Mouse (Mus musculus): ENCODE results near the gene Kmt2e. TPM values are rescaled to one million over a fixed set of nuclear protein-coding genes. Genes with fewer than 3 reads are reported as not detected.

The Kmt2e gene
- total and polyA plus RNA-seq, 3 experiments: 16.2 to 75.6 (median 29.3) TPM

DNA sequence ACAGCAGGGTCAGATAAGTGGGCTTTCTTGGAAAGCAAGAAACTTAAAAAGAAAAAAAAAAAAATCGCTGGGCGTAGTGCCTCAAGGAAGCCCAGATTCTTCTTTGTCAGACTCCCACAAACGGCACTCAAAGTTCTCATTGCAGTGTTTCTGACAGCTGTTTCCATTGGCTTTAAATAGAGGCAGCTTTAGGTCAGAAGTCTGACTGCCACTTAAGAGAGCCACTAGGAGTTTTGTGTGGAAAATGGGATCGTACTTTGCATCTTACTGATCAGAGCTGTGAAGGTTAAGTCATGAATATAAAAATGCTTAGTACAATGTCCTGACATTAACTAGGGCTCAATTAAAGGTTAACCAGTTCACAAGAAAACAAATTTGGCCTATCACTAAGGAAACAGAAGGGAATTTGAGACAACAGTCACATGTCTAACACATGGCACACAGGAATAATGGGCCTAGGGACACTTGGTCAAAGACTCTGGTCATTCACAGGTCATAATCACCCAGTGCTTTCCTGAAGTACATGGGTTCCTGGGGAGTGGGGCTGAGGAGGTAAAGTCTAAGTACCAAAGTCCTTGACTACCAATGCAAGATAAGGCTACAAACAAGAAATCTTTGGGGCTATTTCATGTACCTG lies 19.6 kb upstream of the Kmt2e start:
- no peak overlapping the region for H3K27ac ChIP-seq (ENCODE audit: control insufficient read depth, low read depth, low read length)
- H3K4me3 ChIP-seq (ENCODE audit: control insufficient read depth in 1 of 2, insufficient read depth in 1 of 2, low read depth in 2 of 2, low read length in 2 of 2): no peak overlapping the region
- H3K9me3 ChIP-seq (replicated peaks; ENCODE audit: insufficient read depth, low read length): no peaks in the 10 kb centered on the region
- peaks cover 5% of the 10 kb centered on the region for H3K79me2 ChIP-seq (ENCODE audit: control insufficient read depth, insufficient read depth, low read length, poor library complexity)
- no peak overlapping the region for H3K9ac ChIP-seq (ENCODE audit: control insufficient read depth, low read depth, low read length, poor library complexity, severe bottlenecking)
- H3K27me3 ChIP-seq (ENCODE audit: control insufficient read depth in 1 of 2, insufficient read depth in 2 of 2, low read length in 2 of 2): no peaks in the 10 kb centered on the region
- peaks cover 0 to 27% of the 10 kb centered on the region in 2 experiments; a peak in 2 of 4 replicates for H3K36me3 ChIP-seq (ENCODE audit: control insufficient read depth in 1 of 2, insufficient read depth in 2 of 2, low read length in 2 of 2)
- no peak for DNase-seq (ENCODE audit: low read depth, low spot score)
- TF ChIP-seq TAL1 (IDR thresholded peaks at IDR 0.05; ENCODE audit: low read length) (no peak), MXI1 (IDR thresholded peaks at IDR 0.05; ENCODE audit: low read depth, low read length) (no peak), ZKSCAN1 (IDR thresholded peaks at IDR 0.05; ENCODE audit: low read depth, low read length) (no peak), HCFC1 (IDR thresholded peaks at IDR 0.05; ENCODE audit: low read depth, low read length) (no peak), USF1 (IDR thresholded peaks at IDR 0.05; ENCODE audit: low read depth, low read length) (no peak), RCOR1 (IDR thresholded peaks at IDR 0.05; ENCODE audit: low read depth, low read length) (no peak), ETS1 (IDR thresholded peaks at IDR 0.05; ENCODE audit: low read depth, low read length) (no peak), NRF1 (IDR thresholded peaks at IDR 0.05; ENCODE audit: insufficient read depth, low read depth, low read length, poor library complexity, severe bottlenecking) (no peak), POLR2AphosphoS2 (IDR thresholded peaks at IDR 0.05; ENCODE audit: low read length) (no peak), SIN3A (IDR thresholded peaks at IDR 0.05; ENCODE audit: low read length) (no peak), BHLHE40 (IDR thresholded peaks at IDR 0.05; ENCODE audit: borderline replicate concordance, low read depth, low read length) (no peak), UBTF (IDR thresholded peaks at IDR 0.05; ENCODE audit: borderline replicate concordance, insufficient read depth, low read depth, low read length) (no peak), MAFK (IDR thresholded peaks at IDR 0.05; ENCODE audit: borderline replicate concordance, low read depth, low read length) (no peak), RAD21 (IDR thresholded peaks at IDR 0.05; ENCODE audit: low read depth, low read length) (no peak), USF2 (IDR thresholded peaks at IDR 0.05; ENCODE audit: borderline replicate concordance in 1 of 2, insufficient read depth in 1 of 2, low read depth in 1 of 2, low read length in 2 of 2) (no peak), TBP (IDR thresholded peaks at IDR 0.05; ENCODE audit: low read depth, low read length) (no peak), JUND (IDR thresholded peaks at IDR 0.05; ENCODE audit: low read depth, low read length) (no peak)
- peaks cover 8 to 14% of the 10 kb centered on the region in 2 experiments for H3K4me1 ChIP-seq (ENCODE audit: control insufficient read depth in 1 of 2, insufficient read depth in 2 of 2, low read length in 2 of 2)

DNA sequence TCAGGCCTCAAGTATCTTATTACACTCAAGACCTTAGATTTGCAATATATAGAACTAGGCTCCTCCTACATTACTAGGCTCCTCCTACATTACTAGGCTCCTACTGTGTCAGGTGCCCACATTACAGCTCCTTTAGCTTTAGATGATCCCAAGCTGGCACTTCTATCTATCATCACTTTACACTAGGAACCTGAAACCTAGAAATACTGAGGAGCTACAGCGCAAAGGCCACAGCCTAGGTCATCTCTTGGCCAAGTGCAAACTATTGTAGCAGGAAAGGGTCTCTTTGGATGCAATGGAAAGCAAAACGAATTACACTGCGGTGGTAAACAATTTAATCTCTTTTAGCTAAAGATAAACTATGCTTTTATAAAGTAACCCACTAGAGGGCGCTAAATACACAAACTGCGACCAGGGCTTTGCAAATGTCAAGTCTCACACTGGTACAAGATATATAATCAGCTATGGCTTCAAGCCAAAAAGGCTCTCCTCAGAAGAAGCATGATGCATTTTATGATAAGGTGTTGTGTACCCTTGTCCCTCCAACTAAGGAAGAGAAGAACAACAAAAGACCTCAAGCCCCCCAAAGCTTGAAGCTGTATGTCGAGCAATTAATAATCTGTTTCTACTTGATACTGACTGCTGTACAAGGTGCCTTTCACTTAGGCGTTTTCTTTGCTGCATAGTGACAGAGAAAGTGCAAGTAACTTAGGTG lies 18.5 kb upstream of the Kmt2e start:
- Histone ChIP-seq H3K4me3 (ENCODE audit: control insufficient read depth in 1 of 2, insufficient read depth in 1 of 2, low read depth in 2 of 2, low read length in 2 of 2) (peak overlapping the region; percentile 45 to 52), H3K79me2 (ENCODE audit: control insufficient read depth, insufficient read depth, low read length, poor library complexity) (peaks cover 5% of the 10 kb centered on the region), H3K27me3 (ENCODE audit: control insufficient read depth in 1 of 2, insufficient read depth in 2 of 2, low read length in 2 of 2) (no peaks in the 10 kb centered on the region), H3K9me3 (replicated peaks; ENCODE audit: insufficient read depth, low read length) (no peaks in the 10 kb centered on the region), H3K27ac (ENCODE audit: control insufficient read depth, low read depth, low read length) (peak overlapping the region; percentile 33), H3K36me3 (ENCODE audit: control insufficient read depth in 1 of 2, insufficient read depth in 2 of 2, low read length in 2 of 2) (peaks cover 0 to 27% of the 10 kb centered on the region in 2 experiments; a peak in 2 of 4 replicates), H3K4me1 (ENCODE audit: control insufficient read depth in 1 of 2, insufficient read depth in 2 of 2, low read length in 2 of 2) (peaks cover 8 to 14% of the 10 kb centered on the region in 2 experiments), H3K9ac (ENCODE audit: control insufficient read depth, low read depth, low read length, poor library complexity, severe bottlenecking) (peak overlapping the region; percentile 55)
- DNase-seq (ENCODE audit: low read depth, low spot score): peak; percentile 90
- no peak for TF ChIP-seq GABPA (IDR thresholded peaks at IDR 0.05; ENCODE audit: low read depth, low read length)
- peak; percentile 68 for TF ChIP-seq MAX (IDR thresholded peaks at IDR 0.05; ENCODE audit: low read length)
- TF ChIP-seq TCF12 (IDR thresholded peaks at IDR 0.05; ENCODE audit: low read depth, low read length): peak; percentile 37; the same call in 1 of the 2 replicates
- TF ChIP-seq MEF2A (IDR thresholded peaks at IDR 0.05; ENCODE audit: extremely low read depth, insufficient replicate concordance, low read depth, low read length, poor library complexity, severe bottlenecking): no peak
- TF ChIP-seq SIN3A (IDR thresholded peaks at IDR 0.05; ENCODE audit: low read length): peak; percentile 94
- TF ChIP-seq JUND (IDR thresholded peaks at IDR 0.05; ENCODE audit: low read depth, low read length): 0 out of 2 replicates have a peak, but pooled peaks have one; percentile 19
- TF ChIP-seq USF1 (IDR thresholded peaks at IDR 0.05; ENCODE audit: low read depth, low read length): no peak
- TF ChIP-seq ELF1 (IDR thresholded peaks at IDR 0.05; ENCODE audit: low read depth, low read length): 0 out of 2 replicates have a peak, but pooled peaks have one; percentile 28
- no peak for TF ChIP-seq TBP (IDR thresholded peaks at IDR 0.05; ENCODE audit: low read depth, low read length)
- peak; percentile 83; the same call in 1 of the 2 replicates for TF ChIP-seq CHD1 (IDR thresholded peaks at IDR 0.05; ENCODE audit: low read depth, low read length)
- TF ChIP-seq BHLHE40 (IDR thresholded peaks at IDR 0.05; ENCODE audit: borderline replicate concordance, low read depth, low read length): 0 out of 2 replicates have a peak, but pooled peaks have one; percentile 19
- TF ChIP-seq NRF1 (IDR thresholded peaks at IDR 0.05; ENCODE audit: insufficient read depth, low read depth, low read length, poor library complexity, severe bottlenecking): no peak
- no peak; the same call in 1 of the 2 replicates for TF ChIP-seq KAT2A (conservative IDR thresholded peaks at IDR 0.05; ENCODE audit: low read depth, low read length)
- TF ChIP-seq EP300 (IDR thresholded peaks at IDR 0.05; ENCODE audit: low read depth in 1 of 2, low read length in 2 of 2): peak; percentile 29 to 30; a peak in 3 of 4 replicates
- peak; percentile 49; the same call in 1 of the 2 replicates for TF ChIP-seq HCFC1 (IDR thresholded peaks at IDR 0.05; ENCODE audit: low read depth, low read length)
- TF ChIP-seq POLR2AphosphoS2 (IDR thresholded peaks at IDR 0.05; ENCODE audit: low read length): no peak; the same call in 1 of the 2 replicates
- no peak for TF ChIP-seq NELFE (IDR thresholded peaks at IDR 0.05; ENCODE audit: low read depth, low read length)
